Mouse (Mus musculus) kidney, adult 2 months (tissue): ENCODE results near the gene Stap2.

ENCODE experiments used
- CTCF ChIP-seq: fragments of 200-500 bp; conservative IDR thresholded peaks from 2 replicates; pipeline ENCODE4 v1.5.1; 2011; ENCODE audit warnings: low read depth, mild to moderate bottlenecking, control low read depth, low read length, moderate library complexity, mixed read lengths; ENCODE audit not compliant: insufficient read depth, insufficient read length
- POLR2A ChIP-seq: fragments of 200-500 bp; IDR thresholded peaks from one replicate; pipeline ENCODE4 v1.6.1; 2011; ENCODE audit warnings: low read depth, low read length, control low read depth

- TF ChIP-seq CTCF (no peak), POLR2A (no peak)
Measured at GRCm38 (mm10) chr17:56026303-56026702, 20.9 kb upstream of the Stap2 start.
